Mouse (Mus musculus) E14TG2a.4 (cell line): ENCODE measurements around the gene Palm.

Source experiments
- H3K27me3 ChIP-seq: 2 replicates; pipeline ENCODE4 v1.6.1; 2014; ENCODE audit warnings: low read length, control low read depth; ENCODE audit not compliant: insufficient read depth
- H3K36me3 ChIP-seq: 2 replicates; pipeline ENCODE4 v1.6.1; 2014; ENCODE audit warnings: low read length, control low read depth; ENCODE audit not compliant: insufficient read depth
- H3K4me1 ChIP-seq: replicated peaks from 2 replicates; pipeline ENCODE4 v1.6.1; 2014; ENCODE audit warnings: low read depth, low read length, control low read depth
- H3K4me3 ChIP-seq: replicated peaks from 2 replicates; pipeline ENCODE4 v1.5.1; 2014; ENCODE audit warnings: mild to moderate bottlenecking, low read length
- H3K9me3 ChIP-seq: 2 replicates; pipeline ENCODE4 v1.6.1; 2014; ENCODE audit warnings: low read length, control low read depth
- CTCF ChIP-seq: conservative IDR thresholded peaks from 2 replicates; pipeline ENCODE4 v1.5.1; 2014; ENCODE audit warnings: low read length
- NANOG ChIP-seq: IDR thresholded peaks from 2 replicates; pipeline ENCODE4 v1.6.1; 2014; ENCODE audit warnings: borderline replicate concordance, low read length, mixed read lengths
- POU5F1 ChIP-seq: IDR thresholded peaks from 2 replicates; pipeline ENCODE4 v1.6.1; 2014; ENCODE audit warnings: low read length, borderline replicate concordance

The Palm gene

GRCm38 (mm10) chr10:79861230-79862048 is 68.1 kb downstream of the Palm start:
- Histone ChIP-seq H3K4me1 (peaks cover 83% of the 10 kb centered on the region), H3K4me3 (peak overlapping the region; percentile 97), H3K27me3 (no peaks in the 10 kb centered on the region), H3K9me3 (no peaks in the 10 kb centered on the region), H3K36me3 (peaks cover 92% of the 10 kb centered on the region)
- TF ChIP-seq POU5F1 (no peak), CTCF (no peak), NANOG (no peak)

DNA sequence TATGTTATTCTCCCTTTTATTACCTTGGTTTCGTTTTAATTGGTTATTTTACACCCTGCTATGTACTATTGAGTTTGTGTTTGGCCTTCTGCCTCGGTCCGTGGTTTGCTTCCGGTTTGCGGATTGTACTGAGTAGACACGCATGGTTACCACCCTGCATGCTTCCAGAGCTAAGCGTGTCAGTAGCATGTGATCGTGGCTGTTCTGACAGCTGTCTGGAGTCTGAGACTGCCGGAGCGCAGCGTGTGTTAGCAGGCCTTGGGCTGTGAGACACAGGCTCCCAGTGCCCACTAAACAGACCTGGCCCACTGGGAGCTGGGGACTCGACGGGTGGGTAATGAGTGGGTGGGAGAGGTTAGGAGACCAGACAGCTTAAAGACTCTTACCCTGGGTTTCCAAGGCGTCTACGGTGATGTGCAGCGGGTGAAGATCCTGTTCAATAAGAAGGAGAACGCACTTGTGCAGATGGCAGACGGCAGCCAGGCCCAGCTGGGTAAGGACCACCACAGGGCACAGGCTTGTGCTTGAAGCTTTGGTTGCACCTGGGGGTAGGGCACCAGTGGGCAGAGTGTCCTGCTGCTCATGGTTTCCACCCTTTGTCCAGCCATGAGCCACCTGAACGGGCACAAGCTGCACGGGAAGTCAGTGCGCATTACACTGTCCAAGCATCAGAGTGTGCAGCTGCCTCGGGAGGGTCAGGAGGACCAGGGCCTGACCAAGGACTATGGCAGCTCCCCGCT is 68.8 kb downstream of the Palm start:
- no peak overlapping the region for H3K4me3 ChIP-seq
- H3K9me3 ChIP-seq, result no peaks in the 10 kb centered on the region
- no peaks in the 10 kb centered on the region for H3K27me3 ChIP-seq
- H3K4me1 ChIP-seq, result peaks cover 83% of the 10 kb centered on the region
- H3K36me3 ChIP-seq, result peaks cover 84% of the 10 kb centered on the region
- no peak for TF ChIP-seq NANOG
- no peak for TF ChIP-seq POU5F1
- no peak for TF ChIP-seq CTCF

- Histone ChIP-seq H3K27me3 (no peaks in the 10 kb centered on the region), H3K4me1 (peaks cover 81% of the 10 kb centered on the region), H3K4me3 (no peak overlapping the region), H3K36me3 (peaks cover 77% of the 10 kb centered on the region), H3K9me3 (no peaks in the 10 kb centered on the region)
- TF ChIP-seq POU5F1 (no peak), CTCF (no peak), NANOG (no peak)
Measured at GRCm38 (mm10) chr10:79862925-79863324, 69.6 kb downstream of the Palm start.

DNA sequence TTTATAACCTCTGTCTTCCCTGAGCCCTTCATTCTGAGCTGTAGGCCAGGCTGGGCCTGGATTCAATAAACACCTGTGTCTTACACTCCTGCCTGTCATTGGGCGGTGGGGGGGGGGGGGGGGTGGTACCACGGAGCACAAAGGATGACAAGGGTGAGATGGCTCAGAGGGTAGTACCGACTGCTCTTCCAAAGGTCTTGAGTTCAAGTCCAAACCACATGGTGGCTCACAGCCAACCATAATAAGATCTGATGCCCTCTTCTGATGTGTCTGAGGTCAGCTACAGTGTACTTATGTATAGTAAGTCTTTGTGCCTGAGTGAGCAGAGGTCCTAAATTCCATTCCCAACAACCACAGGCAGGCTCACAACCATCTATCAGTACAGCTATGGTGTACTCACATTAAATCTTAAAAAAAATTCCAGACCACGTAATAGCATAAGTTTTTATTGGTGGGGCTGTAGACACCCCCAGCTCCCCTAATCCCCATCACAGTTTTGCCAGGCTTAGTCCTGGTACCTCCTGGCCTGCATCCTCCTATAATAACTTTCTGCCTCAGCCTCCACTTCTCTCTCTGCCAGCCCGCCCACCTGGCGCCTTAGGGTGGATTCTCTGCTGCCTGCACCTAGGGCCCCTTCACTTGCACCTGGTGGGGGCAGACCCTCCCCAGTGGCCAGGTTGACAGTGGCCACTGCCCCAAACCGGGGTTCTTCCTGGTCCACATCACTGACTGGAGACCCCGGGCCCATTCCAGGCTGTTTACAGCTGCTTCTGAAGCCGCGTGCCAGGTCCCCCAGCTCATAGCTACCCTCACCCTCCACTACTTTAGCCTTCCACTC is 71.2 kb downstream of the Palm start:
- TF ChIP-seq NANOG, result no peak
- no peak for TF ChIP-seq CTCF
- no peak for TF ChIP-seq POU5F1
- H3K4me3 ChIP-seq, result no peak overlapping the region
- peaks cover 6% of the 10 kb centered on the region for H3K27me3 ChIP-seq
- peaks cover 64% of the 10 kb centered on the region for H3K4me1 ChIP-seq
- H3K9me3 ChIP-seq, result no peaks in the 10 kb centered on the region
- peaks cover 61% of the 10 kb centered on the region for H3K36me3 ChIP-seq

GRCm38 (mm10) chr10:79865189-79865601 is 71.8 kb downstream of the Palm start:
- Histone ChIP-seq H3K36me3 (peaks cover 54% of the 10 kb centered on the region), H3K9me3 (no peaks in the 10 kb centered on the region), H3K27me3 (peaks cover 6% of the 10 kb centered on the region), H3K4me1 (peaks cover 58% of the 10 kb centered on the region), H3K4me3 (no peak overlapping the region)
- TF ChIP-seq CTCF, result no peak
- TF ChIP-seq POU5F1, result no peak
- TF ChIP-seq NANOG, result no peak

DNA sequence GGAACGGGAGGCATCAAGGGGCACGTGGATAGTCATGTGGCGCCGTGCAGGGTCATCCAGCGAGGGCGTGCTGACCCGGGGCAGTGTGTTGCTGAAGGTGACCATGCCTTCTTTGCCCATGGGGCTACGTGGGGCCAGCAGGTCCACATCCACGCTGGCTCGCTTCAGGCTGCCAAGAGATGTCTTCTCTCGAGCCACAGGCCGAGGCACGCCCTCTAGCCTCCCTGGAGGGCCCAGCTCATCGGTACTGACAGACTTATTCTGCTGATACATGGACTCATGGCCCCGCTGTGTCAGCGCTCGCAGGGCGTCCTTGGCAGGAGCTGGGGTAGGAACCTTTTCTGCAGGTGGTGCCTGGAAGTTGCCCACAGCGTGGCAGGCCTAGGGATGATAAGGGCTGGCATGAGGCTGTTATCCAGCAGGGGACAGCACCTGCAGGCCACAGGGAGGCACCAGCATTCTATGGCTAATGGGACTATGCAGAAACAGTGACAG is 72.5 kb downstream of the Palm start:
- H3K27me3 ChIP-seq, result peaks cover 6% of the 10 kb centered on the region
- no peaks in the 10 kb centered on the region for H3K9me3 ChIP-seq
- H3K36me3 ChIP-seq, result peaks cover 48% of the 10 kb centered on the region
- no peak for TF ChIP-seq NANOG
- no peak for TF ChIP-seq CTCF
- no peak for TF ChIP-seq POU5F1
- H3K4me1 ChIP-seq, result peaks cover 51% of the 10 kb centered on the region
- H3K4me3 ChIP-seq, result no peak overlapping the region

DNA sequence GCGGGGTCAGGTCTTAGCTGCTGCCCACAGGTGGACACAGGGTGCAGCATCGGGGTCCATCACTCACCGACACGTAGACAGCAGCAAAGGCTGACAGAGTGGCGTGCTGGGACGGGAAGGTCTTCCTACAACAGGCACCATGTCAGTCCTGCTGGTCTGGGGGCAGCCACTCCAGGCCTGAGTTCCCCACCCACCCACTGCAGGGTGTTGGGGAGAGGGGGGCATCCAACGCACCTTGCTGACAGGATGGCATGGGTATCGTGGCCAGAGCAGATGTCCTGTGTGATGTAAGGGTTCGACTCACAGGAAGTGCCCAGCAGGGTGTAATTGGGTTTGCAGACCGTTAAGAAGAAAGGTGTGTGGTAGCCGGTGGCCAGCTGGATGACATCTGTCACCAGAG is 73.2 kb downstream of the Palm start:
- H3K4me1 ChIP-seq, result peaks cover 45% of the 10 kb centered on the region
- H3K27me3 ChIP-seq, result peaks cover 10% of the 10 kb centered on the region
- no peak overlapping the region for H3K4me3 ChIP-seq
- peaks cover 40% of the 10 kb centered on the region for H3K36me3 ChIP-seq
- no peaks in the 10 kb centered on the region for H3K9me3 ChIP-seq
- TF ChIP-seq POU5F1, result no peak
- no peak for TF ChIP-seq CTCF
- TF ChIP-seq NANOG, result no peak
